Mouse (Mus musculus): Measurements from ENCODE around the gene Cd93.

Cd93 gene

DNA sequence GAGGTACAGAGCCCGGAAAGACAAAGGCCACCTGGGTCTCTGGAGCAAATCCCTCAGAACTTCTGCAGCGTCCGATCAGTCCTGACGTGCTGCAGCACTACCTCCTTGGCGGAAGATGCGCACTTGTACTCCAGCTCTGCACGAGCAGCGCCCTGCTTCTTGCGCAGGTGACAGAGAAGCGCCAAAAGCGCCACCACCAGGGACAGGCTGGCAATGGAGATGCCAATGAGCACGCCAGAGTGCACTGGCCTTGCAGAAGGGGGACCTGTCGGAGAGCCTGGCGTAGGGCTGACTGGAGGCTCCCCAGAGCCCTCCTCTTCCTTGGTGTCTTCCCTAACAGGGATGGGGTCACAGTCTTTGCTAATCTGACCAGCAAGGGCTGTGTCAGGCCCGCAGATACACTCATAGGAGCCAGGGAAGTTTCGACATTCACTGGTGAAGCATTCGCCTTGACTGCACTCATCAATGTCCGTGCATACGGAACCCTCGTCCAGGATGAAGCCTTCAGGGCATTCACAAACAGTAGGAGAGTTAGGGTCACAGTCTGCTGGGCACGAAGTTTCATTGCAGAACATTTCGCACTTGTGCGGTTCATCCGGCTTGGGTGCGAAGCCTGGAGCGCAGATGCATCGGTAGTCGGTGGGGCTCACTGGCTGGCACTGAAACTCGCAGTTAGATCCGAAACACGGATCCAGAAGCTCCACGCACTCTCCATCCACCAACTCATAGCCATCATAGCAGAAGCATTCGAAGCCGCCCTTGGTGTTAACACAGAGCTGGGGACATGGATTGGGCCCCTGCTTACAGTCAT lies 37.0 kb downstream of the Cd93 start:
- peak; percentile 17; the same call in 1 of the 2 replicates for ATAC-seq (ENCODE audit: insufficient number of reproducible peaks, low FRiP score, low TSS enrichment)

- ATAC-seq (ENCODE audit: insufficient number of reproducible peaks, low FRiP score, low TSS enrichment) = no peak
Observed at GRCm38 (mm10) chr2:148404906-148405305, 38.5 kb downstream of the Cd93 start.

DNA sequence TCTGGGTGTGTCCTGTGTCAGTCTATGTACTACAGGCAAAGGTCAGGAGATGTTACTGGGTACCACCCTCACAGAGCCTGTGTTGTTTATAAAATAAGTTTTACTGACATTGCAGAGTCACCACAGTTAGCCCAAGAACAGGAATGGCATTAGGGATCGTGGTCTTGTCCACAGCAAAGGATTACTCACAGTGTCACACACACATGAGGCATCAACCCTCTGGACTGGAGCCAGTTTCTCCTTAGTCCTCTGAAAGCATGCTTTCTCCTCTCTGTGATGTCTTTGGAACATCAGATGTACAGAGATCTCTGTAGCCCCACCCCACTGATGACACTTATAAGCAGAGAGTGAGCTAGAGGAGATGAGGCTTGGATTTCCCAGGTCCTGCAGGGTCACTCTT lies 41.1 kb downstream of the Cd93 start:
- no peak for ATAC-seq (ENCODE audit: insufficient number of reproducible peaks, low FRiP score, low TSS enrichment)

GRCm38 (mm10) chr2:148398901-148399685 lies 44.3 kb downstream of the Cd93 start:
- ATAC-seq (ENCODE audit: insufficient number of reproducible peaks, low FRiP score, low TSS enrichment) = no peak

- ATAC-seq (ENCODE audit: insufficient number of reproducible peaks, low FRiP score, low TSS enrichment) = no peak
Observed at GRCm38 (mm10) chr2:148397784-148398100, 45.6 kb downstream of the Cd93 start.

- ATAC-seq (ENCODE audit: insufficient number of reproducible peaks, low FRiP score, low TSS enrichment) = no peak
Observed at GRCm38 (mm10) chr2:148397015-148397783, 46.2 kb downstream of the Cd93 start.

- ATAC-seq (ENCODE audit: insufficient number of reproducible peaks, low FRiP score, low TSS enrichment) = no peak
Observed at GRCm38 (mm10) chr2:148396209-148396608, 47.2 kb downstream of the Cd93 start.

DNA sequence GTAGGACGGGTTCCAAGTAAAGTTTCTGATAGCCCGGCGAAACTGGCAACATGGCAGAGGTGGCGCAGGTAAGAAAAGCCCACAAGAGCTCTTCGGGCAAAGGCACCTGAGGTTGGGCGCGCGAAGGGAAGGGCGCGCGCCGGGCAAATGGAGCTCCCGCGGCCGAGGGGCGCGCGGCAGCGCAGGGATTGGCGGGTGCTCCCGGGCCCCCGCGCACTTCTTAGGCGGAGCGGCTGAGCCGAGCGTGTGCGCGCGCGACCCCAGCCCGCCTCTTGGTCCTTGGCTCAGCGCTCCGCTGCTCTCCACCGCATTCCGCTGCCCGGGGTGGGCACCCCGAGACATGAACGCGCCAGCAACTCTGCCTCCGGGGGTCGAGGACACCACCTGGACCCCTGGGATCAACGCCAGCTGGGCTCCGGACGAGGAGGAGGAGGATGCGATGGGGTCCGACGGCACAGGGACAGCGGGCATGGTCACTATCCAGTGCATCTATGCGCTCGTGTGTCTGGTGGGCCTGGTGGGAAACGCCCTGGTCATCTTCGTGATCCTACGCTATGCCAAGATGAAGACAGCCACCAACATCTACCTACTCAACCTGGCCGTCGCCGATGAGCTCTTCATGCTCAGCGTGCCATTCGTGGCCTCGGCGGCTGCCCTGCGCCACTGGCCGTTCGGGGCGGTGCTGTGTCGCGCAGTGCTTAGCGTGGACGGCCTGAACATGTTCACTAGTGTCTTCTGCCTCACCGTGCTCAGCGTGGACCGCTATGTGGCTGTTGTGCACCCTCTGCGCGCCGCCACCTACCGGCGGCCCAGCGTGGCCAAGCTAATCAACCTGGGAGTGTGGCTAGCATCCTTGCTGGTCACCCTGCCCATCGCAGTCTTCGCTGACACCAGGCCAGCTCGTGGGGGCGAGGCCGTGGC lies 48.0 kb downstream of the Cd93 start, which contains the start of gene Sstr4:
Gene Sstr4 (plus strand): TSS at position 214 of the 921 bp plus-strand sequence.
- ATAC-seq (ENCODE audit: insufficient number of reproducible peaks, low FRiP score, low TSS enrichment) = peak; percentile 33; the same call in 1 of the 2 replicates

DNA sequence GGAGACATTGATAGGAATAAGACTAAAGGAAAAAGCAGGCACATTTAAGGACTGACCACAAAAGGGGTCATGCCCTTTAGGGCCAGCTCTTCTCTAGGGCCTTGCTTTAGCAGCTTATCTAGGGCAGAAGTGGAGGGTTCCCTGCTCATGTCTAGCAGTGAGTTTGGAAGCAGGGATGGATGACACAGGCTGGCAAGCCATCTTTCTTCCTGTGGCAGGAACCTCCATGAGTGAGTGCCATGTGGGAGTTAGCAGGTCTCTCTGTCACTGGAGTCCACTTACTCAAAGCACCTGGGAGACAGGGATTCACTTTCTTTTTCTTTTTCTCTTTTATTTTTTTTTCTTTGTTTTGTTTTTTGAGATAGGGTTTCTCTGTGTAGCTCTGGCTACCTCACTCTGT lies 49.5 kb downstream of the Cd93 start:
- ATAC-seq (ENCODE audit: insufficient number of reproducible peaks, low FRiP score, low TSS enrichment) = no peak

GRCm38 (mm10) chr2:148393149-148393548 lies 50.2 kb downstream of the Cd93 start:
- no peak for ATAC-seq (ENCODE audit: insufficient number of reproducible peaks, low FRiP score, low TSS enrichment)

DNA sequence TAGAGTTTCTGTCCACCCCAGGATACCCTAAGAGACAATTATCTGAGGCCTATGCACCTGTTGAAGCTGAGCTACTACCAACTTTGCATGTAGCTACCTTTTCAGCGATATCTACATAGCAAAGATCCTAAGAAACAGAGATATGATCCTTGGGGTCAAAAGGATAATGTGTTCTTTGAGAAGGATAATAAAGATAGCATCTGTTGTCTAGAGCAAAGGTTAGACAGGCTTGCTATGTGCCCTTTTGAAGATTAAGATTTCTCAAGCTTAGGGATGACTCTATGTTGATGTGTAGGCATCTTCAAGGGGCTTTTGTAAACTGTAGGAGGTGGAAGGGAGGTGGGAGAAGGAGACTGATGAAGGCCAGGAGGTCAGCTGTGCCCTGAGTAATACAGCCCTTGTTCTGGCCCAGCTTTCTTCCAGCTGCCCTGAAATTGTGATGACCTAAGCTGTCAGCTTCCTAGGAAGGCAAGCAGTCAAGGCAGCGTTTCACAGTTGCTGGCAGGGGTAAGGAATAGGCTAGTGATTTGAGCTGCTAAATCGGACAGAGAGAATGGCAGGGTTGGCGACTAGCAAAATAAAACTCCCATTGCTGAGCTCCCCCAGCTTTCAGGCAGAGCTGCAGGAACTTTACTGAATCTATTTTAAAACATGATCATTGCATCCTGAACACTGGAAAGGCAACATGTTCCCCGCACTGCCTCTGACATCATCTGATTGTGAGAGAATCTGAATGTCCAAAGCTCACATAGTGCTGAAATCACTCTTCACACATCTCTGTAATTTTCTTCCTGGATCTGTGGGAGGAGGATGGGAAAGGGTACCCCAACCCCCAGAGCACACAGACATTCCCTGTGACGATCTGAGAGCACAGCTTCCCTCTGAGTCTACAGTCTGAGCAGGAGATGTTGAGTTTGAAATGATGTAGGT lies 55.4 kb downstream of the Cd93 start:
- no peak for ATAC-seq (ENCODE audit: insufficient number of reproducible peaks, low FRiP score, low TSS enrichment)

- no peak for ATAC-seq (ENCODE audit: insufficient number of reproducible peaks, low FRiP score, low TSS enrichment)
Observed at GRCm38 (mm10) chr2:148386927-148387326, 56.4 kb downstream of the Cd93 start.

Data from cerebellum, adult (tissue).